Mouse (Mus musculus): ENCODE measurements around the gene Tmem53.

GRCm38 (mm10) chr4:117288927-117289801 is 37.4 kb downstream of the Tmem53 start:
- TF ChIP-seq KAT2A (conservative IDR thresholded peaks at IDR 0.05; ENCODE audit: low read depth, low read length) (no peak), USF2 (IDR thresholded peaks at IDR 0.05; ENCODE audit: borderline replicate concordance in 1 of 2, insufficient read depth in 1 of 2, low read depth in 1 of 2, low read length in 2 of 2) (peak in 1 of 2 experiments; percentile 66; a peak in 2 of 4 replicates), CTCF (IDR thresholded peaks at IDR 0.05 in 2 of 3, conservative IDR thresholded peaks at IDR 0.05 in 1 of 3; ENCODE audit: control insufficient read depth in 1 of 3, insufficient read depth in 1 of 3, low read depth in 2 of 3, low read length in 3 of 3, poor library complexity in 1 of 3, severe bottlenecking in 1 of 3) (no peak), ZMIZ1 (IDR thresholded peaks at IDR 0.05; ENCODE audit: low read depth, low read length) (no peak; the same call in 1 of the 2 replicates), NRF1 (IDR thresholded peaks at IDR 0.05; ENCODE audit: insufficient read depth, low read depth, low read length, poor library complexity, severe bottlenecking) (no peak), GATA1 (IDR thresholded peaks at IDR 0.05; ENCODE audit: low read depth, low read length) (no peak), EP300 (IDR thresholded peaks at IDR 0.05; ENCODE audit: low read depth in 1 of 2, low read length in 2 of 2) (no peak), HCFC1 (IDR thresholded peaks at IDR 0.05; ENCODE audit: low read depth, low read length) (peak; percentile 79), SIN3A (IDR thresholded peaks at IDR 0.05; ENCODE audit: low read length) (peak; percentile 3), CHD2 (IDR thresholded peaks at IDR 0.05; ENCODE audit: low read length) (no peak), TAL1 (IDR thresholded peaks at IDR 0.05; ENCODE audit: low read length) (no peak), POLR2A (IDR thresholded peaks at IDR 0.05; ENCODE audit: control insufficient read depth in 1 of 2, insufficient read depth in 1 of 2, low read depth in 1 of 2, low read length in 2 of 2, poor library complexity in 1 of 2) (peak; percentile 70 to 74)
